Mouse (Mus musculus) kidney, adult 2 months (tissue): ENCODE measurements around the gene Ctnna3.

Experiments
- CTCF ChIP-seq: fragments of 200-500 bp; conservative IDR thresholded peaks from 2 replicates; pipeline ENCODE4 v1.5.1; 2011; ENCODE audit warnings: low read depth, mild to moderate bottlenecking, control low read depth, low read length, moderate library complexity, mixed read lengths; ENCODE audit not compliant: insufficient read depth, insufficient read length
- POLR2A ChIP-seq: fragments of 200-500 bp; IDR thresholded peaks from one replicate; pipeline ENCODE4 v1.6.1; 2011; ENCODE audit warnings: low read depth, low read length, control low read depth

- no peak for TF ChIP-seq CTCF
- TF ChIP-seq POLR2A, result no peak
Measured at GRCm38 (mm10) chr10:63650307-63650706, 220.4 kb downstream of the Ctnna3 start.
